Mouse (Mus musculus) kidney, adult 2 months (tissue): Measurements from ENCODE around the gene Fry.

ENCODE experiments used
- CTCF ChIP-seq: fragments of 200-500 bp; conservative IDR thresholded peaks from 2 replicates; pipeline ENCODE4 v1.5.1; 2011; ENCODE audit warnings: low read depth, mild to moderate bottlenecking, control low read depth, low read length, moderate library complexity, mixed read lengths; ENCODE audit not compliant: insufficient read depth, insufficient read length
- POLR2A ChIP-seq: fragments of 200-500 bp; IDR thresholded peaks from one replicate; pipeline ENCODE4 v1.6.1; 2011; ENCODE audit warnings: low read depth, low read length, control low read depth

DNA sequence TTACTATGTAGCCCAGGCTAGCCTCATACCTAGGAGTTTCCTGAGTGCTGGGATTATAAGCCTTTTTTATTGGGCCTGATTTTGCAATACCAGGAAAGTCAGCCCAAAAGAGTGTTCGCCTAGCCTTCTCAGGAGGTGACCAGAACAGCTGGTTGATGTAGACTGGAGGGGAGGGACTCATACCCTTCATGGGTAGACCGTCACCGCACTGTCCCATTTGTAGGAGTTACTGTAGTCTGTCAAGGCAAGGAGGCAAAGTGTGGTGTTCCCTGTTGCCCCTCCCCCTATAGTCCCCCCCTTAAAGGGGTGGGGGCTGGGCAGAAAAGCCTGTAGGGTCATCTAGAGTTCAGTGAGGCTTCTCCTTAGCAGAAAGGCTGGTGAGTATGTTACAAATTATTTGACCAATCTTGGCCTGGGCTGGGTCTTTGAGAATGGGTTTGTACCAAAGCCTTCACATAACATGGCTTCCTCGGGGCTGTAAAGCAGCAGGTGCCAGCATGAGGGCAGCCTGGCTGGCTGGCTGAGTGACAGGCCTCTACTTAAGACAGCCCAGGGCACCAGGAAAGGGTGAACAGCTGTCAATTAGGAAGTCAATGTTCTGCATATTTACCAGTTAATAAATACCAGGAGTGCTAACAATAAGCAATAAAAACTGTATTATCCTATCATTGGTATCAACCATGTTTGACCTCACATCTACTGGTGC, 172.2 kb downstream of the Fry start:
- TF ChIP-seq CTCF (no peak), POLR2A (no peak)
